Mouse (Mus musculus) bone marrow, adult 2 months (tissue): ENCODE results near the gene Ldlr. TPM values are rescaled to one million over a fixed set of nuclear protein-coding genes. Genes with fewer than 3 reads are reported as not detected.
"Not testable (repeated sequence)": the region's sequence is repeated elsewhere in the genome, so short reads cannot be mapped to it uniquely, and the experiment has no call there.

Experiments
- H3K27ac ChIP-seq: fragments of 200-500 bp; 2 replicates; pipeline ENCODE4 v1.5.1; 2012; ENCODE audit warnings: low read depth, mild to moderate bottlenecking, control low read depth, inconsistent platforms, low read length; ENCODE audit not compliant: control insufficient read depth, poor library complexity, insufficient read depth
- H3K4me1 ChIP-seq: fragments of 200-500 bp; 2 replicates; pipeline ENCODE4 v1.6.1; 2011; ENCODE audit warnings: low read length; ENCODE audit not compliant: control insufficient read depth, insufficient read depth
- H3K4me3 ChIP-seq: fragments of 200-500 bp; replicated peaks from 2 replicates; pipeline ENCODE3; 2011; ENCODE audit warnings: mild to moderate bottlenecking, low read depth, low read length, control low read depth; ENCODE audit not compliant: control insufficient read depth
- CTCF ChIP-seq: fragments of 200-500 bp; IDR thresholded peaks from 2 replicates; pipeline ENCODE4 v1.5.1; 2011; ENCODE audit warnings: low read length, control low read depth; ENCODE audit not compliant: control insufficient read depth, insufficient read depth
- POLR2A ChIP-seq: fragments of 200-500 bp; IDR thresholded peaks from 2 replicates; pipeline ENCODE4 v1.6.1; 2011; ENCODE audit warnings: low read depth, mild to moderate bottlenecking, control low read depth, low read length, borderline replicate concordance; ENCODE audit not compliant: control insufficient read depth
- WGBS: fragments of 180-500 bp; shearing (Covaris S2); methylation state at CpG from one replicate; pipeline ENCODE4 v1.1.7; 2018; 5-methylcytosine and 5-hydroxymethylcytosine counted together
- polyA plus RNA-seq: library from polyadenylated mRNA; stranded (reverse); fragments of >200 nt; gene quantifications from 2 replicates; pipeline ENCODE4 v1.2.4, GENCODE M21; 2011; ENCODE audit warnings: low replicate concordance; ENCODE audit not compliant: missing spikeins, insufficient read depth, insufficient read length

Ldlr gene
- polyA plus RNA-seq, 1 experiment, result 14.5 TPM

- H3K27ac ChIP-seq, result no peak overlapping the region
- H3K4me1 ChIP-seq, result peaks cover 2% of the 10 kb centered on the region; the same call in 1 of the 2 replicates
- 83% methylated on average over 13 of the region's 13 CpGs for WGBS
- H3K4me3 ChIP-seq, result no peak overlapping the region
- TF ChIP-seq POLR2A, result no peak
- no peak for TF ChIP-seq CTCF
Observed at GRCm38 (mm10) chr9:21768511-21769411, 45.5 kb downstream of the Ldlr start.

GRCm38 (mm10) chr9:21769558-21770183 is 46.4 kb downstream of the Ldlr start:
- Histone ChIP-seq H3K4me1 (no peaks in the 10 kb centered on the region), H3K27ac (no peak overlapping the region; the same call in 1 of the 2 replicates), H3K4me3 (no peak overlapping the region)
- 91% methylated on average over 26 of the region's 26 CpGs for WGBS
- TF ChIP-seq CTCF (no peak), POLR2A (no peak)

DNA sequence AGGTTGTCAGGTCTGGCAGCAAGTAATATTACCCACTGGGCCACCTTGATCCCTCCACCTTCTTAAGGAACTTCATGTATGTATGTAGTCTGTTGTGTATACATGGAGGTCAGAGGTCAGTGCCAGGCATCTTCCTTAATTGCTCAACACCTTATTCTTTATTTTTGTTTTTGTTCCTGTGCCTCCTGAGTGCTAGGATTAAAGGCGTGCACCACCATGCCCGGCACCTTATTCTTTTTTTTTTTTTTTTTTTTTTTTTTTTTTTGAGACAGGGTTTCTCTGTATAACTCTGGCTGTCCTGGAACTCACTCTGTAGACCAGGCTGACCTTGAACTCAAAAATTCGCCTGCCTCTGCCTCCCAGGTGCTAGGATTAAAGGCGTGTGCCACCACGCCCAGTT is 50.1 kb downstream of the Ldlr start:
- not testable (repeated sequence) for H3K4me1 ChIP-seq, H3K27ac ChIP-seq, H3K4me3 ChIP-seq
- 69% methylated on average over 5 of the region's 5 CpGs for WGBS

DNA sequence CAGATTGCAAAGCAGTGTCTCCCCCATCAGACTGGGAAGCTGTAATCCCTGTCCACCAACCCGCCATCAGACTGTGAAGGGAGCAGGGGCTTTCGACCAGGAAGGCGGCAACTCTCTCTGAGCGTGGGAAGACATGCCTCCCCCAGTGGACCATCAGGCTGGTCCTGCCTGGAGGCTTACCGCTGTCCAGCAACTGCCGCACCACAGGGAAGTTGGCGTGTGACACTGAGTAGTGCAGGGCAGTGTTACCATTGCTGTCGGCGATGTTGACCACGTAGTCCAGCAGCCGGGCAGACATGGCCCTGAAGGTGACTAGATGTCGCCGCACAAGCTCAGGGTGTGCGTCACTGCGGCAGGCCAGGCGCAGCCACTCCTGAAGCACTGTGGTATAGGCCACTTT is 51.1 kb downstream of the Ldlr start:
- Histone ChIP-seq H3K27ac (no peak overlapping the region), H3K4me3 (no peak overlapping the region), H3K4me1 (no peaks in the 10 kb centered on the region)
- TF ChIP-seq POLR2A, result no peak
- 80% methylated on average over 16 of the region's 16 CpGs for WGBS

DNA sequence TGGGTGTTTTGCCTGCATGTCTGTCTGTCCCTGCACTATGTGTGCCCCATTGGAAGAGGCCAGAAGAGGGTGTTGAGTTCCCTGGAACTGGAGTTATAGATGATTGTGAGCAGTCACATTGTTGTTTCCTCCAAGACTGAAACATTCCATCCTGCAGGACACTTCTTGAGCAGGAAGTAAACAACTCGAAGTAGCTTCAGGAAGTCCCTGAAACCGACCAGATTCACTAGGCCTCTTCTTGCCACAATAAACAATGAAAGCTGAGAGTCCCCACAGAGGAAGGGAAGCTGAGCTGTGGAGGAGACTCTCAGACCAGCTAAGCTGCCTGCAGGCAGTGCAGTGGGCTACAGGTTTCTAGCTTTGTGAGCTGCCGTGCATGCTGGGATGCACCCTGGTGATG is 54.4 kb downstream of the Ldlr start:
- no peak overlapping the region for H3K27ac ChIP-seq
- TF ChIP-seq POLR2A (no peak), CTCF (no peak)
- H3K4me1 ChIP-seq, result no peaks in the 10 kb centered on the region
- 81% methylated on average over 3 of the region's 3 CpGs for WGBS
- H3K4me3 ChIP-seq, result no peak overlapping the region

DNA sequence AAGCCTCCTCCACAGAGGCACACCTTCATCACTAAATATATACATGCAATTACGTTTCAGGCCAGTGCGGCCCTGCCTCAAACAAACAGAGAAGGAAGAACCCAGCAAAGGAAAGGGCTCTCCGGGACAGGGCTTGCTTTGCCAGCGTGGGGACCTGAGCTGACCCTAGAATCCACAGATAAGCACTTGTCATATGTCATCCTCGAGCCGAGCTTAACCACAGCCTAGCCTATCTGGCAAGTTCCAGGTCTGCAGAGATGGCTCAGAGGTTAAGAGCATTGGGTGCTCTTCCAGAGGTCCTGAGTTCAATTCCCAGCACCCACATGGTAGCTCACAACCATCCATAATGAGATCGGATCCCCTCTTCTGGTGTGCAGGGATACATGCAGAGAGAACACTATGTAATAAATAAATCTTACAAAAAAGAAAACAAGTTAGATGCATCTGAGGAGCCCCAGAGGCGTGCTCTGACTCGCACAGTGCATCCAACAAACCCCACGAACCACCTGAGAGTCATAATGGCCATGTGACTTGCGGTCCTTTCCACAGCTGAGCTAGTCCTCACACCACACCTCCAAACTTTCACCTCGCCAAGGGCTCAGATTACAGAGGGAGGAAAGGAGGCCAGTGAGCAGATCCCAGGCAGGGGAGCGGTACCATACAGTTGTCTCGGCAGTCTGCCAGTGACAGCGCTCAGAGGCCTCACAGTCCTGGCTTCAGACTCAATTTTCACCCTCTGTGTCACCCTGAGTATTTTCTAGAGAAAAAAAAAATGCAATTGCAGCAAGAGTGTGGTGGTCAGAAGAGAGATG is 58.6 kb downstream of the Ldlr start:
- no peak overlapping the region for H3K27ac ChIP-seq
- no peak overlapping the region for H3K4me3 ChIP-seq
- TF ChIP-seq CTCF, result no peak
- TF ChIP-seq POLR2A, result no peak
- WGBS, result 74% methylated on average over 15 of the region's 15 CpGs
- H3K4me1 ChIP-seq, result no peaks in the 10 kb centered on the region

DNA sequence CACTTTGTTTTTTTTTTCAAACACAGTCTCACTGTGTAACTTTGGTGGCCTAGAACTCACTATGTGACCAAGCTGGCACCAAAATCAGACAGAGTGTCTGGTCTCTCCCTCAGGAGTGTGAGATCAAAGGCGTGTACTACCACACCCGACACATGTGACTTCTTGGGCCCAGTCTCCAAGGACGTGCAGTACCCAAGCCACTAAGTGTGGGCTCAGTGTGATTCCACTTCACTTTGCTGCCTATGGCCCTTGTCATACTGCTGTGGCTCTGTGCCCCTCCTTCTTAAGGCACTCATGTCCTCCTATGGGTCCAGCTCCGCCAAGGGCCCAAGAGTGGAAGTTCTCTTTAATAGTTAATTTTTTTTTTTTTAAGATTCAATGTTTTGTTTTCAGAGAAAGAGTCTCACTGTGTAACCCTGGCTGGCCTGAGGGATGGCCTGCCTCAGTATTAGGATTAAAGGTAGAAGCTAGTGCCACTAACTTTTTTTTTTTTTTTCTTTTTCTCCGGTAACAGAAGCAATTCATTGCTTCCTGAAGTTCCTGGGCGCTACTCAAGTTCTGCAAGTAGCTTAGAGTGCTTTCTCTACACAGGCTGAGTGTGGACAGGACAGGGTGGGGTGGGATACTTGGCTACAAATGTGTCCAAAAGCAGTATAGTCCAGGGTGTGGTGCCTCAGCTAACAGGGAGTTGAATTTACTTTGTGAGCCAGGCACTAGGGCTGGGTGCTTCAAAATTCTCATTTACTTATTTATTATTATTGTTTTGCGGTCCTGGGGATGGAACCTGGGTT is 61.4 kb downstream of the Ldlr start:
- no peak overlapping the region for H3K27ac ChIP-seq
- 71% methylated on average over 7 of the region's 7 CpGs for WGBS
- no peak overlapping the region for H3K4me3 ChIP-seq
- H3K4me1 ChIP-seq, result no peaks in the 10 kb centered on the region
- TF ChIP-seq POLR2A (no peak), CTCF (no peak)

GRCm38 (mm10) chr9:21786309-21786708 is 63.0 kb downstream of the Ldlr start:
- not testable (repeated sequence) for H3K4me1 ChIP-seq, H3K4me3 ChIP-seq, H3K27ac ChIP-seq
- WGBS, result 56% methylated on average over 2 of the region's 2 CpGs
